Mouse (Mus musculus) lung, postnatal 25 days (tissue): ENCODE data around the gene Cyth4.

Source experiments
- DNase-seq: peaks from one replicate; pipeline ENCODE4 v3.0.0; 2022; ENCODE audit warnings: low spot score

Cyth4 gene

DNA sequence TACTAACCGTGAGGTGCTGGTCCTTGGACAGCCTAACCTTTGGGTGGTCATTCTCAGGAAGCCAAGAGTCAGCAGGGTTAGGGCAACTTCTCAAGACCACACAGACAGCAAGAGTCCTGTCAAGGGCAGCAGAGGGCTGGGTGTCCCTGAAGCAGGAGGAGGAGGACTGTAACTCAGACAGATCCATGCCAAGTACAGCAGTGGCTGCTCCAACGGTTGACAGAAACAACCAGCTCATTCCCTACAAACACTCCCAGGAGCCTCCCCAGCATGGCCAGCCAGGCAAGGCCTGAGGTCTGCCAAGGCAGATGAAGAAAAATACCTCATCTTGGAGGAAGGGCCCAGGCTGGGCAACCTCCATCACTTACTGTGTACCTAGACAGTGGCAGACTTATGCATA lies 20.1 kb downstream of the Cyth4 start:
- no peak for DNase-seq

DNA sequence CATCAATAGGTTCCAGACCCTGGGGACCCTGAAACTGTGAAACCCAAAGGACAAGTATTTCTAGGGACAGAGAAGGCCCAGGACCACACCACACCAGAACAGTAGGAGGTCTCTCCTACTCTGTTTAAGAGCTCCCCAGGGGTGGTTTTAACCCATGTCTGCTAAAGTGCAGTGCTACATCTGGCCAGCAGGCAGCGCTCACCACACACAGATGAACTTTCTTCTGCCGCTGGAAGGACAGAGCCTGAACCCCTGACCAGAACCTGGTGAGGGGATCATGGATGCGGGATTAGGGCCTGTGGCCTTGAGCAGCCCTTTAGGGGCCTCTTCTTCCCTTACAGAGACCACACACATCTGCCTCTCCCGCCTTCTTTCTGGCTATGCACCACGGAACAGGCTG lies 26.6 kb downstream of the Cyth4 start:
- peak; percentile 71 for DNase-seq

DNA sequence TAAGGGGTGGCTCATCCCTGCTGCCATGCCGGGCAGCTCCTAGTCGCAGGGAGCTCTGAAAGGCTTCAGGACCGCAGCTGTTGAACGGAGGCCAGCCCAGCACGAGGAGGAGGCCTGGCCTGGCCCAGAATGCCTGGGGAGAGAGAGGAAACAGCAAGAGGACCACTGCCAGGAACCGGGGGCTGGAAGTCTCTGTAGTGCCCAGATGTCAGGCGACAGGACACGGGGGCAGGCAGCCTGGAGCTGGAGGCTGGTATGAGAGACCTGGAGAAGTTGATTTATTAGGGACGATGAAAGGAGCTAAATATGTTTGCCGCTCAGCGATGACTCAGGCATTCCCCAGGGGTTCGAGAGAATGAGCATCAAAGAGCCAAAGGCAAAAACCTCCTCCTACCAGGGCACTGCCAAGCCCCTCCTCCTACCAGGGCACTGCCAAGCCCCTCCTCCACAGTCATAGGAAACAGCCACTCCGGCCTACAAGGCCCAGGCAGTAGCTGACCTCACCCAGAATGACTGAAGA lies 27.6 kb downstream of the Cyth4 start:
- DNase-seq: peak; percentile 87

DNA sequence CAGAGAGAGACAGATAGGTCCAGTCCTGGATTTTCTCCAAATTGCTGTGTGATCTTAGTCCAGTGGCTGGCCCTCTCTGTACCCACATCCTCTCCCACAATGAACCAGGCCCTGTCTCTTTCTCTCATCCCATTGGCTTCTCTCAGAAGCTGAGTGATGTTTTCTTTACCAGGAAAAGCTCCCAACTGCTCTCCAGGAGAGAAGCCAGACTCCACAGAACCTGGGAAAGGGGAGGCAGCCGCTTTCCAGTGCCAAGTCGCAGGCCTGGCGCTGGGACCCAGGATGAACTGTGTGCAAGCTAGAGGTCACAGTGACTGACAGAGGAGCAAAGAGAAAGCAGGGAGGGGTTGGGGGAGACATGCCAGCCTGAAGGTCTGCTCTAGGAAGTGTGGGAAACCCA lies 28.1 kb downstream of the Cyth4 start:
- DNase-seq: no peak

DNA sequence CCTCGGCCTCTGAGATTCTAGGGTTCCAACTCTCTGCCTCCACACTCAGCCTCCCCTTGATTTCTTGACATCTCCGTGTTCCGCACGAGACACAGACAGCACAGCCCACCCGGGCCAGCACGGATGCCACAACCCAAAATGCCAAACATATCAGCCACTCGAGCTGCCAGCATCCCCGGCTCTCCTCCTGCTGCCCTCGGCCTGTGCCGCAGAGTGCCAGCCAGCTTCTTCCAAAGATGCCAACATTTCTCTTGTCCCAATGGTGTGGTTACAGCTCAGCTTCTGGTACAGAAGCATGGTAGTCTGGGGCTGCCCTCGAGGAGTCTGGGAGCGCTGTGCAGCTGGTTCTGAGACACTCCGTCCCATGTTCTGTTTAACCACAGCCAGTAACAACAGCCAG lies 29.4 kb downstream of the Cyth4 start:
- DNase-seq: no peak

DNA sequence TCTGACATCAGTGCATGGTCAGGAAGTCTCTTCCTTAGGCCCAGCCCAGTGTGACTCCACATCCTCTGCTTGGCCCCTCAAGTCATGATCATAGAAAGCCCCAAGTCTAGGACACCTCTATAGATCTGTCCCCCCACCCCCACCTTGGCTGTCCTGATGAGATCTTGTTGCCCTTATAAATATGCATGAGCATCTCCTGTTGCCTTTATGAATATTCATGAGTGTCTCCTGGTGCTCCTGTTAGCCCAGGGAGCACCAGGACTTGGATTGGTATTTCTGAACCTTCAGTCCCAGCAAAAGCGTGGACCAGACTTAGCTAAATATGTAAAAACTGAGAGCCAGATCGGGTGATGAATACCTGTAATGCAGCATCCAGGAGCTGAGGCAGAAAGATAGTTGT lies 35.5 kb downstream of the Cyth4 start:
- DNase-seq: no peak

DNA sequence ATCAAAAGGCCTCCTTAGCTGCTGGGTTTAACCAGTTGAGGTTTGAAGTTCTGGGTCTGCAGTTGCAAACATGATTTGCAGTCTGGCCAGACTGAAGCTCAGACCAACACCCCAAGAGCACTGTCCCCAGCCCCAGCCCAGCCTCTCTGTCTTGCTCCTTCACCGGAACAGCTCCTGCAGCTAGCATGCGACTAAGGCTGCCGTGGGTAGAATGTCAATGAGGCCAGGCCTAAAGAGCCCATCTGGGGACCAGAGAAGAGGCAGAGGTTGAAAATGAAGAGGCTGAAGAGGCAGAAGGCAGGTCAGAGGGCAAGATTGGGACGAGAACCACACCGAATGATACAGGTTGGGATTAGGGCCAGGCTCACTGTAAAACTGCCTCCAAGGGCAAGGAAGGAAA lies 36.6 kb downstream of the Cyth4 start:
- DNase-seq: no peak

DNA sequence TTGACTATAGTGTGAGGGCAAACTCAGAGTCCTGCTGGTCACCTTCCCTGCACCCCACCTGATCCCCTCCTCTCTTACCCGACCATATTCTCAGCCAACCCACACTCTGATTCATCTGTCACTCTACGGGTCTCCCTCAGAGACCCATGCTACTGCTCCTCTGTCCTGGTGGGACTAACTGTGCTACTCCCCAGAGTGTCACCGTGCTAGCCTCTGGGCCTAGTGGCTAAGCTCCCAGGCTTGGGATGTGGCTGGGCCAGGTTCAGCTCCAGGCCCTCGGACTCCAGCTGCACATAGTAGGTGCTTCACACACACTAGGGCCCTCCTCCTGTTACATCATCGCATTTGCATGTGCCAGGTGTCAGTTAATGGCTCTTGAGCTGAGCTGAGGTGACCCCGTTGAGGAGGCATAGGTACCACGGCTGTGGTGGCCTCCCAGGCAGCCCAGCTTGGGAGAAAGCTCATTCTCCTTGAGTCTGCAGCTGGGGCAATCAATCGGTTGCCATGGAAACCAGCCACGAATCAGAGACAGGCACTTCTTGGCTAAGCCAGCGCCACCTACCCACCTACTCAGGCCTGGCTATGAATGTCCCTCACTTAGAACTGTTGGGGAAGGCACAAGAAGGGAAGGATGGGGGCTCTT lies 37.4 kb downstream of the Cyth4 start:
- DNase-seq: no peak

DNA sequence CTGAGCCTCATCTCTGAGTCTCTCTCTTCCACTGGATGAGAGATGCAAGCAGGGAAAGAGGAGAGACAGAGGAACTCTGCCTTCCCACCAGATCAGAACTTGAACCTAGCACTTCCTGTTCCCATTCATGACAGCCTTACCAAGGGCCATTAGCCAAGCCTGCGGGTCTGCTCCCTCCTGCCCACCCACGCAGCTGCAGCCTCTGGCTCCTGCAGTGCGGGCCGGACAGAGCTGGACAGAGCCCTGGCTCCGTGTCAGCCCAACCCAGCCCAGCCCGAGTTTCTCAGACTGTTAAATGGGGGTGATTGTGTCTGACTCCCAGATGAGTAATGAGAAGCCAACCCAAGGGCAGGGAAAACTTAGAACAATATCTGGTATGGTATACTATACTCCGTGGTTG lies 38.4 kb downstream of the Cyth4 start:
- no peak for DNase-seq

DNA sequence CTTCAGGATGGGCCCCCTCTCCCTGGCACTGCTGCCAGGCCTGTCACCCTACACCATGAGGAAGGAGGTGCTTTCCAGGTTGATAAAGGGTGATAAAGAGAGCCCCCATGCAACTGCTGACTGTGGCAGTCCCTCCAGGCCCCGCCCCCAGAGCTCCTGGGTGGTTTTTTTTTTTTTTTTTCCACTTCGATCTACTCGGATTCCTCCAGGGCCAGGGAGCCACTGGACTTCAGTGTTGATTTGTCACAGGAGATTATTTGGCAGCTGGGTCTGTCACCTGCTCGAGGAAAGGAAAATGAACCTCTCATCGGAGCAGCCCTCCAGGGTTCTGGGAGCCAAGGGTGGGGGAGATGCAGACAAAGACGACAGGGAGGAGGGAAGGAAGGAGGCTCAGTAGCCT lies 46.8 kb downstream of the Cyth4 start:
- no peak for DNase-seq

DNA sequence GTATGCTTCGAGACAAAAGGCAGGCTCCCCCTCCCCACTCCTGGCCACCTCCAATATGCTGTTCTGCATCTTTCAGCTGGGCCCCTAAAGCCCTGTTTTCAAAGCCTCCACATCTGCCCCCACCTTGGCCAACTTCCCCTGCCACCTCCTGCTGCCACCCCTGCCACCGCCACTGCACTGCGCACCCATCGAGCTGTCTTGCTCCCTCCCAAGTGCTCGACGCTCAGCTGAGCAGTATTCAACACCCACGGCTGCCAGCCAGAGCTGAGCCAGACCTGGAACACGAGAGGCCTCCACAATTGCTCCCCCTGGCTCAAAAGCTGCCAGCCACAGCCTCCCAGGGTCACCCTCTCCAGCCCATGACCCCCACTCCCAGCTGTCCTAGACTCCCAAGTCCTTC lies 47.8 kb downstream of the Cyth4 start:
- no peak for DNase-seq

DNA sequence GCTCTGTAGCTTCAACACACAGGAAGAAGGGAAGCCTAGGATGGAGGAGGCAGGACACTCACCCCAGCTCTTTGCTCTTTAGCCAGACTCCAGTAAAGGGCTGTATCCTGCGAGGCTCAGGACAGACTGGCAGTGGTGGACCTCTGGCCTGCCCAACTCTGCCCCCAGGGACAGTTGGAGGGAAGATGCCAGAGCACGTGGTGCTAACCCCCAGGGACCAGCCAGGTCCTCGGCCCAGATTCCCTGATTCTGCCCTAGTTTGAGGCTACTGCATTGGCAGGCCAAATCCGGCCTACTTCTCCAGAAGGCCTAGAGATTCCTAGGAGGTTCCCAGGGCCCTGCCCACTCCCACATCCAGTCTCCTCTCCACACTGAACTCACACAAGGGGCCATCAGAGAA lies 50.9 kb downstream of the Cyth4 start:
- no peak for DNase-seq

DNA sequence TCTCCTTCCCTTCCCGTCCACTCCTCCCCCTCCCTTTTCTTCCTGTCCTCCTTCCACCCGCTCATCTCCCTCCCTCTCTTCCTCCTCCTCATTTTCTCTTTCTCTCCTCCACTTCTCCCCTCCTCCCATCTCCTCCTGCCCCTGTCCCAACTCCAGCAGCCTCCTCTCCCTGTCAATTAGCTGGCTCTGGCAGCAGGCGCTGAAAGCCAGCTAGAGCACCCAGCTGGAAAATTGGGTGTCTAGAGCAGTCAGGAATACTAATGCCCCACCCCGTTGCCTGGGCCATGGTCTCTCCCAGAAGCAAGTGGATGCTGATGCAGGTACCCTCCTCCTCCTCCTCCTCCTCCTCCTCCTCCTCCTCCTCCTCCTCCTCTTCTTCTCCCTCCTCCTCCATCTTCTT lies 54.3 kb downstream of the Cyth4 start:
- no peak for DNase-seq

DNA sequence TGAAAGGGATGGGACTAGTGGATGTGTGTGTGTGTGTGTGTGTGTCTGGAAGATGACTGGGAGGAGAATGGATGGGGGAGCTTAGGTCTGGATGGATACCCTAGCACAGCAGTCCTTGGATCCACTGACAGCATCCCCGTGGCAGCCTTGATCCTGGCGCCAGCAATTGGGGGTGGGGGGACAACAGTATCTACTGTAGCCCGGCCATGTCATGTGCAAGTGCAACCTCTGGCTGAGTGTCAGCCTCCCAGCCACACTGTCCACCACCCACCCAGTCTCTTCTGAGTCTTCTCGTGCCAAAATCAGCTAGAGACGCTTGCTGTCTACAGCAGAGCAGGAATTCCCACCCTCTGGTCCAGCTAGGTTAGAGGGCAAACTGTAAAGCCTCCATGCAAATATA lies 67.4 kb downstream of the Cyth4 start:
- DNase-seq: no peak

DNA sequence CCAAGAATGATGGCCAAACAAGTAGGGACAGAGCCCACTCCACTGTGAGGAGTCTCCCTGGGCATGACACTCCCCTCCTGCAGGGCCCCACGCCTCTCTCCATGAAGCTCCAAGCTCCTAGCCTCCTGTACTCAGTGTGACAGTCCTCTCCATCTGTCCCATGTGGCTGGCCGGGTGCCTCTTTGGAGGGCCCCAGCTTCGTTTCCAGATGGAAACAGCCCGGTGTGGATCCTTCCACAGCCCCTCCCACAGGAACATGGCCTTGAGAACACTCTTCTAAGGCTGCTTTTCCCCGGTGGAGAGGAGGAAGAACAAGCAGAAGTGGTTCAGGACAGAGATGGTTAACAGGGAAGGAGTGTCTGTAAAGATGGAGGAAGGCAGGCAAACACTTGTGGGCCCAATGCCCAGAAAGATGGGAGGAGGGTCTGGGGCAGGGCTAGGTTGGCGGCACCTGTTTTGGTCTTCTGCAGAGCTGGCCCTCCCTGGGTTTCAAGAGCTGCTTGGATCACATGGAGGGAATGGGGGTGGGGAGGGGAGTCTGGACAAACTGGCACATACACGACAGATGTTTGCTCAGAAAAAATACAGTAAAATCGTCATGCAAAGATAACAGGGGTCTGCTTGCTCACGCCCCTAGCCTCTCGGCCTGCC lies 72.5 kb downstream of the Cyth4 start:
- peak; percentile 2 for DNase-seq

DNA sequence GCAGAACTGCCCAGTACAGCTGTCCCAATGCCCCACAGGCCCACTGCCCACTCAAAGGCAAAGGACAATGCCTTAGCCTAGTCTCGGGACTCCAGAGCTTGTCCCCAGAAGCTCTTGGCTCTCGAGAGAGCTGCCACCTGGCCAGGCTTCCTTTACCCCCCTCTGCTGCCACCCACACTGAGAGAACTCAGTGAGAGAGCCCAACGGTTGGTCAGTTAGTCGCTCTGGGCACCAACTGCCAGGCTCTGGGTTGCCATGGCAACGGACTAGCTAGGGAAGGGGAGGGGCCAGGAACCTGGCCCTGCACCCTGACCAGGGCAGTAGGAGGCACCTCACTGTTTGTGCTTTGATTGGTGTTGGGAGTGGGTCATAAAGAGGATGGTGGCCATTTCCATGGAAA lies 73.5 kb downstream of the Cyth4 start:
- peak; percentile 15 for DNase-seq
